Mouse (Mus musculus) embryo, embryonic 11.5 days (tissue): ENCODE measurements around the gene Dip2c.

Source experiments
- DNase-seq: peaks from one replicate; pipeline ENCODE4 v3.0.0-alpha.2; 2012; ENCODE audit warnings: low read depth, low spot score

Gene Dip2c

GRCm38 (mm10) chr13:9276322-9276855 is at the start of gene Dip2c:
TSS of gene Dip2c (plus strand) at chr13:9276528.
- DNase-seq: peak; percentile 86

GRCm38 (mm10) chr13:9227078-9227477 is 49.2 kb upstream of the Dip2c start:
- no peak for DNase-seq

GRCm38 (mm10) chr13:9237495-9237894 is 38.8 kb upstream of the Dip2c start:
- no peak for DNase-seq

- no peak for DNase-seq
These were observed 37.2 kb upstream of the Dip2c start for GRCm38 (mm10) chr13:9239127-9239526.

- DNase-seq: no peak
These were observed 36.6 kb upstream of the Dip2c start for GRCm38 (mm10) chr13:9239631-9240236.

- DNase-seq: no peak
These were observed 14.6 kb upstream of the Dip2c start for GRCm38 (mm10) chr13:9261748-9262147.

GRCm38 (mm10) chr13:9265516-9265915 is 10.8 kb upstream of the Dip2c start:
- DNase-seq: no peak

GRCm38 (mm10) chr13:9276856-9277620 is 710 bp downstream of the Dip2c start:
- peak; percentile 24 for DNase-seq

- DNase-seq: peak; percentile 22
These were observed 1.3 kb downstream of the Dip2c start for GRCm38 (mm10) chr13:9277621-9277960.

- no peak for DNase-seq
These were observed 2.3 kb downstream of the Dip2c start for GRCm38 (mm10) chr13:9278636-9279035.

GRCm38 (mm10) chr13:9283050-9283449 is 6.7 kb downstream of the Dip2c start:
- no peak for DNase-seq

GRCm38 (mm10) chr13:9289916-9290315 is 13.6 kb downstream of the Dip2c start:
- DNase-seq: no peak

GRCm38 (mm10) chr13:9296285-9296684 is 20.0 kb downstream of the Dip2c start:
- no peak for DNase-seq

GRCm38 (mm10) chr13:9297266-9297665 is 20.9 kb downstream of the Dip2c start:
- no peak for DNase-seq

- DNase-seq: no peak
These were observed 21.4 kb downstream of the Dip2c start for GRCm38 (mm10) chr13:9297689-9298088.

- DNase-seq: no peak
These were observed 23.3 kb downstream of the Dip2c start for GRCm38 (mm10) chr13:9299657-9300056.

GRCm38 (mm10) chr13:9308863-9309262 is 32.5 kb downstream of the Dip2c start:
- DNase-seq: no peak

- DNase-seq: no peak
These were observed 34.5 kb downstream of the Dip2c start for GRCm38 (mm10) chr13:9310806-9311205.

GRCm38 (mm10) chr13:9312916-9313315 is 36.6 kb downstream of the Dip2c start:
- DNase-seq: no peak

- DNase-seq: no peak
These were observed 37.9 kb downstream of the Dip2c start for GRCm38 (mm10) chr13:9314099-9314712.

GRCm38 (mm10) chr13:9314713-9315112 is 38.4 kb downstream of the Dip2c start:
- DNase-seq: no peak

- no peak for DNase-seq
These were observed 43.4 kb downstream of the Dip2c start for GRCm38 (mm10) chr13:9319745-9320144.

- DNase-seq: no peak
These were observed 48.9 kb downstream of the Dip2c start for GRCm38 (mm10) chr13:9325262-9325661.
